Mouse (Mus musculus) hindbrain, embryonic 16.5 days (tissue): Measurements from ENCODE around the gene Stx5a. TPM values are rescaled to one million over a fixed set of nuclear protein-coding genes. Genes with fewer than 3 reads are reported as not detected.

Source experiments
- ATAC-seq: fragments of 200-750 bp; cut with Nextera tagmentation; 2 replicates; pipeline ENCODE4 v1.8.0; 2017; ENCODE audit warnings: moderate TSS enrichment, moderate library complexity
- H3K27ac ChIP-seq: fragments of 300-500 bp; sonication (generic); 2 replicates; pipeline ENCODE4 v1.5.1; 2014; ENCODE audit warnings: low read depth, mild to moderate bottlenecking, control low read depth, low read length, moderate library complexity
- H3K27me3 ChIP-seq: fragments of 300-500 bp; sonication (generic); replicated peaks from 2 replicates; pipeline ENCODE4 v1.6.1; 2014; ENCODE audit warnings: low read length; ENCODE audit not compliant: control insufficient read depth, insufficient read depth
- H3K36me3 ChIP-seq: fragments of 300-500 bp; sonication (generic); 2 replicates; pipeline ENCODE4 v1.6.1; 2014; ENCODE audit warnings: mild to moderate bottlenecking, low read length, moderate library complexity, mixed read lengths; ENCODE audit not compliant: control insufficient read depth, insufficient read depth
- H3K4me1 ChIP-seq: fragments of 300-500 bp; sonication (generic); 2 replicates; pipeline ENCODE4 v1.6.1; 2014; ENCODE audit warnings: low read depth, low read length; ENCODE audit not compliant: control insufficient read depth, insufficient read depth
- H3K4me2 ChIP-seq: fragments of 300-500 bp; sonication (generic); 2 replicates; pipeline ENCODE4 v1.6.1; 2014; ENCODE audit warnings: mild to moderate bottlenecking, low read length, control low read depth, moderate library complexity
- H3K4me3 ChIP-seq: fragments of 300-500 bp; sonication (generic); 2 replicates; pipeline ENCODE4 v1.5.1; 2014; ENCODE audit warnings: mild to moderate bottlenecking, low read length, control low read depth, moderate library complexity
- H3K9ac ChIP-seq: fragments of 300-500 bp; sonication (generic); 2 replicates; pipeline ENCODE4 v1.6.1; 2014; ENCODE audit warnings: low read depth, mild to moderate bottlenecking, control low read depth, low read length, moderate library complexity
- H3K9me3 ChIP-seq: fragments of 300-500 bp; sonication (generic); 2 replicates; pipeline ENCODE4 v1.6.1; 2014; ENCODE audit warnings: mild to moderate bottlenecking, low read length, moderate library complexity; ENCODE audit not compliant: control insufficient read depth
- WGBS: fragments of 180-500 bp; shearing (Covaris S2); extraction: QIAGEN DNeasy Blood & Tissue Kit; methylation state at CpG from one replicate; pipeline ENCODE4 v1.1.7; 2014; 5-methylcytosine and 5-hydroxymethylcytosine counted together
- microRNA-seq: library from miRNA; unstranded; fragments of <30 nt; microRNA quantifications from one replicate; pipeline ENCODE4, GENCODE M21; 2017
- polyA plus RNA-seq: library from polyadenylated mRNA; unstranded; fragments of >200 nt; fragmentation: Nextera tagmentation; extraction: Ambion mirVana; gene quantifications from 2 replicates; pipeline ENCODE4 v1.2.1, GENCODE M21; 2015

The Stx5a gene
- polyA plus RNA-seq, 1 experiment from 2014 or later: 109 TPM

DNA sequence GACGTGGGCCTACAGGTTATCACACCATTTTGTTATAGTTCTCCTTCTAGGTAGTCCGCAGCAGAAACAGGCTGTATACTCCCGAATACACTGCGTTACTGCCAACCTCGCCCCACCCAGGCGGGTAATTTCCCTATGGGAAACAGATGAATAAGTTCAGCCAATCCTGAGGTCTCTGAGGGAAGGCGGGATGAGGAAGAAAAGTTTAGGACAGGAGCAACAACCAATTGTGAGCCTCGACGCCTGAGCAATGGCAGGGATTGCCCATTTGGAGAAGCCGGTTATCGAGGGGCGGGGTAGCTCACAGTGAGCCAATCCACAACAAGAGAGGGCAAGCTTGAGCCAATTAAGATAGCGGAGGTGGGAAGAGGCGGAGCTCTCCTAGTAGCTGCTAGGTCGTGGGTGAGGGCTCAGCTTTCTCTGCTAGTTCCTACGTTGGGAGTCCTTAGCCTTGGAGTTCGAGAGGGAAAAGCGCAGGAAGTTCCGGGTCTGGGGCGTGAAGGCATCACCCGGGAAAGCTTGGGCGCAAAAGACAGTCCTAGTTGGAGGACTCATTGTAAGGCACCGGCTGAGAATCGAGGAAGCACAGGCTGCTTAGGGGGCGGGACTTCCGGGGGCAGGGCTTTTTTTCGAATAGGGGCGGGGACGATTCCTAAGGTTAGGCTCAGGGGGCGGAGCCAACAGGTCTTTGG lies 61.1 kb downstream of the Stx5a start, which contains the start of gene Zbtb3:
Zbtb3 (plus strand) TSS at position 426 of the 692 bp plus-strand sequence.
- ATAC-seq: peak; percentile 98
- WGBS: 0% methylated on average over 30 of the region's 30 CpGs
- H3K4me1 ChIP-seq: peaks cover 20% of the 10 kb centered on the region
- peaks cover 10% of the 10 kb centered on the region; the same call in 1 of the 2 replicates for H3K36me3 ChIP-seq
- peak within 1 kb of the TSS; percentile 69 for H3K9ac ChIP-seq
- peak within 1 kb of the TSS; percentile 64 for H3K4me3 ChIP-seq
- H3K27ac ChIP-seq: peak within 1 kb of the TSS; percentile 90
- peak within 1 kb of the TSS; percentile 84 for H3K4me2 ChIP-seq
- H3K27me3 ChIP-seq: no peaks in the 10 kb centered on the region
- no peaks in the 10 kb centered on the region for H3K9me3 ChIP-seq

- 87% methylated on average over 9 of the region's 9 CpGs for whole genome bisulfite sequencing
- H3K9me3 ChIP-seq: no peaks in the 10 kb centered on the region
- H3K4me3 ChIP-seq: peak overlapping the region; percentile 64
- peak overlapping the region; percentile 69; the same call in 1 of the 2 replicates for H3K9ac ChIP-seq
- peak overlapping the region; percentile 90 for H3K27ac ChIP-seq
- no peak for ATAC-seq
- H3K36me3 ChIP-seq: peaks cover 10% of the 10 kb centered on the region; the same call in 1 of the 2 replicates
- H3K4me2 ChIP-seq: peak overlapping the region; percentile 84
- no peaks in the 10 kb centered on the region for H3K27me3 ChIP-seq
- H3K4me1 ChIP-seq: peaks cover 13% of the 10 kb centered on the region
Observed at GRCm38 (mm10) chr19:8803204-8803780, 62.1 kb downstream of the Stx5a start.

DNA sequence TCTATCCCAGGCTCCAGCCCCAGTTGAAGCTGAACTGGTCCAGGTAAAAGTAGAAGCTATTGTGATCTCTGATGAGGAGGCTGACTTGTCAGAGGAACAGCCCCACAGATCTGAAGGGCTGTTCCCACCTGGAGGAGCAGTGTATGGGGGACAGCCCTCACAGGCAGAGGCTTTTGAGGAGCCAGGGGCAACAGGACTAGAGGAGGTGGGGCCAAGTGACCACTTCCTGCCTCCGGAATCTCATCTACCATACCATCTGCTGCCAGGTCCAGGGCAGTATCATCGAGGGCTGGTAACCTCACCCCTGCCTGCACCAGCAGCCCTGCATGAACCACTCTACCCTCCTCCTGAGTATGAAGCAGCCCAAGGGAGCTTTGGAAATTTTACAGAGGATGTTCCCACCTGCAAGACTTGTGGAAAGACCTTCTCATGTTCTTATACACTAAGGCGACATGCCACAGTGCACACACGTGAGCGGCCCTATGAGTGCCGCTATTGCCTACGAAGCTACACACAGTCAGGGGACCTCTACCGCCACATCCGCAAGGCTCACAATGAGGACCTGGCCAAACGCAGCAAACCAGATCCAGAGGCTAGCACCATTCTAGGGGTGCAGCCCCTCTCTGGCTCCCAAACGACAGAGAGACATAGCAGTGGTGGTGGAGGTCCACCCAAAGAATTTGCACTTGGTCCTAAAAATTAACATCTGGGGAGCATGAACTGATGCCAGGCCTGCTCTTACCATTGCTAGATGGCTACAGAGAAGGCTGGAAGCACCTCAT lies 62.9 kb downstream of the Stx5a start:
- Histone ChIP-seq H3K9ac (no peak overlapping the region; the same call in 1 of the 2 replicates), H3K4me1 (peaks cover 13% of the 10 kb centered on the region), H3K36me3 (peaks cover 10% of the 10 kb centered on the region; the same call in 1 of the 2 replicates), H3K27me3 (no peaks in the 10 kb centered on the region), H3K4me3 (no peak overlapping the region), H3K9me3 (no peaks in the 10 kb centered on the region), H3K4me2 (no peak overlapping the region), H3K27ac (no peak overlapping the region)
- no peak for ATAC-seq
- 95% methylated on average over 11 of the region's 11 CpGs for WGBS

Small RNAs within 50 kb of the gene (microRNA-seq; reads per million reads assigned to microRNA genes)
- not detected for gene Mir6992

Other genes with a start within 250 kb of the Stx5a start
- 15.9 and 16.1 TPM in 2 replicates for gene Slc22a8, start 150.2 kb upstream of the Stx5a start, polyA plus RNA-seq
- gene Slc22a6, start 123.4 kb upstream of the Stx5a start, polyA plus RNA-seq: 8.7 and 14.9 TPM in 2 replicates
- 0.66 and 0.72 TPM in 2 replicates for gene Chrm1, start 77.6 kb upstream of the Stx5a start, polyA plus RNA-seq
- gene Slc3a2, start 18.0 kb upstream of the Stx5a start, polyA plus RNA-seq: 183 and 191 TPM in 2 replicates
- gene Wdr74, start 5.6 kb upstream of the Stx5a start, polyA plus RNA-seq: 89.6 and 92.0 TPM in 2 replicates
- 1.5 and 1.6 TPM in 2 replicates for gene 1700092M07Rik, start 695 bp upstream of the Stx5a start, polyA plus RNA-seq
- 120 and 140 TPM in 2 replicates for gene Nxf1, start 15.7 kb downstream of the Stx5a start, polyA plus RNA-seq
- gene Tmem223, start 29.6 kb downstream of the Stx5a start, polyA plus RNA-seq: 200 and 220 TPM in 2 replicates
- 30.4 and 32.1 TPM in 2 replicates for gene Tmem179b, start 33.1 kb downstream of the Stx5a start, polyA plus RNA-seq
- gene Taf6l, start 45.0 kb downstream of the Stx5a start, polyA plus RNA-seq: 31.7 and 33.1 TPM in 2 replicates
- 136 and 147 TPM in 2 replicates for gene Polr2g, start 57.2 kb downstream of the Stx5a start, polyA plus RNA-seq
- 8.0 and 8.1 TPM in 2 replicates for gene Zbtb3, start 61.1 kb downstream of the Stx5a start, polyA plus RNA-seq
- 51.6 and 54.3 TPM in 2 replicates for gene Ttc9c, start 77.9 kb downstream of the Stx5a start, polyA plus RNA-seq
- 5.1 and 5.8 TPM in 2 replicates for gene Hnrnpul2, start 78.6 kb downstream of the Stx5a start, polyA plus RNA-seq
- not detected in 2 replicates for gene AC129217.1, start 88.4 kb downstream of the Stx5a start, polyA plus RNA-seq
- 117 TPM in 2 replicates for gene Bscl2, start 96.1 kb downstream of the Stx5a start, polyA plus RNA-seq
- gene Gng3, start 97.8 kb downstream of the Stx5a start, polyA plus RNA-seq: 477 and 526 TPM in 2 replicates
- 0.94 and 1.2 TPM in 2 replicates for gene Lrrn4cl, start 109.4 kb downstream of the Stx5a start, polyA plus RNA-seq
- 147 and 151 TPM in 2 replicates for gene Ubxn1, start 130.1 kb downstream of the Stx5a start, polyA plus RNA-seq
- gene Uqcc3, start 139.5 kb downstream of the Stx5a start, polyA plus RNA-seq: 58.5 and 61.5 TPM in 2 replicates
- gene Lbhd1, start 142.3 kb downstream of the Stx5a start, polyA plus RNA-seq: 27.5 and 35.0 TPM in 2 replicates
- not detected in 2 replicates for gene Gm49403, start 142.5 kb downstream of the Stx5a start, polyA plus RNA-seq
- gene 1810009A15Rik, start 147.4 kb downstream of the Stx5a start, polyA plus RNA-seq: 44.3 and 46.5 TPM in 2 replicates
- not detected in 2 replicates for gene Gm49416, start 147.5 kb downstream of the Stx5a start, polyA plus RNA-seq
- 31.1 and 35.2 TPM in 2 replicates for gene Ints5, start 151.6 kb downstream of the Stx5a start, polyA plus RNA-seq
- 72.1 and 84.5 TPM in 2 replicates for gene Ganab, start 156.7 kb downstream of the Stx5a start, polyA plus RNA-seq
- gene B3gat3, start 179.0 kb downstream of the Stx5a start, polyA plus RNA-seq: 98.3 and 99.5 TPM in 2 replicates
- gene Rom1, start 187.9 kb downstream of the Stx5a start, polyA plus RNA-seq: 2.9 and 3.0 TPM in 2 replicates
- gene Eml3, start 188.1 kb downstream of the Stx5a start, polyA plus RNA-seq: 10.3 and 11.3 TPM in 2 replicates
- 91.3 and 103 TPM in 2 replicates for gene Mta2, start 200.5 kb downstream of the Stx5a start, polyA plus RNA-seq
- gene Tut1, start 212.4 kb downstream of the Stx5a start, polyA plus RNA-seq: 23.9 and 26.3 TPM in 2 replicates
- gene Eef1g, start 225.6 kb downstream of the Stx5a start, polyA plus RNA-seq: 284 and 301 TPM in 2 replicates
- gene Ahnak, start 247.9 kb downstream of the Stx5a start, polyA plus RNA-seq: 3.5 and 4.8 TPM in 2 replicates